Mouse (Mus musculus) liver, postnatal 0 days (tissue): Measurements from ENCODE around the gene AL731706.1.

Experiments
- CTCF ChIP-seq: sonication (generic); IDR thresholded peaks from 2 replicates; pipeline ENCODE4 v1.5.1; 2016; ENCODE audit warnings: antibody characterized with exemption, low read depth
- EP300 ChIP-seq: IDR thresholded peaks from 2 replicates; pipeline ENCODE4 v1.6.1; 2016; ENCODE audit warnings: antibody characterized with exemption, low read depth, mild to moderate bottlenecking

GRCm38 (mm10) chr2:136921003-136921408 lies 29.8 kb upstream of the AL731706.1 start:
- TF ChIP-seq CTCF (no peak), EP300 (peak; percentile 79; the same call in 1 of the 2 replicates)
